Mouse (Mus musculus): ENCODE results near the gene Gm10065. TPM values are rescaled to one million over a fixed set of nuclear protein-coding genes. Genes with fewer than 3 reads are reported as not detected.

Gene Gm10065
- total RNA-seq, 4 experiments from 2014 or later = not detected

Small RNAs within 50 kb of the gene (microRNA-seq; reads per million reads assigned to microRNA genes)
- gene Mir1896 = 0 reads per million in 2 experiments

Other genes with a start within 250 kb of the Gm10065 start
- not detected for gene Gpx5, start 186.7 kb downstream of the Gm10065 start, total RNA-seq (2022)
- gene Gpx6, start 167.3 kb downstream of the Gm10065 start, total RNA-seq (2022) = not detected
- gene Olfr1367, start 132.5 kb downstream of the Gm10065 start, total RNA-seq (2022) = not detected
- 10 to 100 TPM in 3 of 4 experiments, 1 to 10 TPM in 1; 9.6 to 12.8 (median 11.1) TPM for gene Zscan12, start 116.6 kb downstream of the Gm10065 start, total RNA-seq (2022)
- gene Zkscan3, start 76.7 kb downstream of the Gm10065 start, total RNA-seq (2022) = 10 to 100 TPM; 55.7 to 74.1 (median 68.0) TPM
- 1 to 10 TPM in 2 of 4 experiments, under 1 TPM in 2; 0.75 to 1.9 (median 1.1) TPM for gene Pgbd1, start 38.4 kb downstream of the Gm10065 start, total RNA-seq (2022)
- gene Zscan26, start 25.7 kb downstream of the Gm10065 start, total RNA-seq (2022) = 10 to 100 TPM; 41.9 to 57.9 (median 51.1) TPM
- gene Nkapl, start 10.9 kb downstream of the Gm10065 start, total RNA-seq (2022) = 1 to 10 TPM; 1.2 to 2.1 (median 1.8) TPM
- gene Zkscan4, start 534 bp downstream of the Gm10065 start, total RNA-seq (2022) = 1 to 10 TPM; 2.5 to 4.9 (median 3.8) TPM
- 10 to 100 TPM in 2 of 4 experiments, 1 to 10 TPM in 2; 7.8 to 11.5 (median 10.3) TPM for gene AK157302, start 15.8 kb upstream of the Gm10065 start, total RNA-seq (2022)
- 10 to 100 TPM; 48.5 to 62.2 (median 55.3) TPM for gene Gm11273, start 22.0 kb upstream of the Gm10065 start, total RNA-seq (2022)
- gene Zkscan8, start 51.7 kb upstream of the Gm10065 start, total RNA-seq (2022) = 10 to 100 TPM; 20.4 to 30.2 (median 26.0) TPM
- not detected for gene Olfr1366, start 63.4 kb upstream of the Gm10065 start, total RNA-seq (2022)
- gene Olfr1535, start 80.5 kb upstream of the Gm10065 start, total RNA-seq (2022) = not detected
- not detected for gene Olfr1364, start 102.3 kb upstream of the Gm10065 start, total RNA-seq (2022)
- not detected for gene Olfr1362, start 134.6 kb upstream of the Gm10065 start, total RNA-seq (2022)
- gene Olfr11, start 163.1 kb upstream of the Gm10065 start, total RNA-seq (2022) = not detected
- not detected for gene Olfr1361, start 183.9 kb upstream of the Gm10065 start, total RNA-seq (2022)
- not detected for gene Olfr1360, start 198.0 kb upstream of the Gm10065 start, total RNA-seq (2022)
- not detected for gene Olfr1359, start 218.7 kb upstream of the Gm10065 start, total RNA-seq (2022)
- gene Hist1h2bl, start 236.7 kb upstream of the Gm10065 start, total RNA-seq (2022) = 10 to 100 TPM; 19.0 to 38.1 (median 29.8) TPM
- gene Hist1h2ai, start 237.0 kb upstream of the Gm10065 start, total RNA-seq (2022) = 1 to 10 TPM; 2.1 to 9.9 (median 7.2) TPM
- gene Hist1h3h, start 238.2 kb upstream of the Gm10065 start, total RNA-seq (2022) = 10 to 100 TPM; 23.6 to 39.6 (median 35.8) TPM
- 1 to 10 TPM; 3.7 to 7.9 (median 5.3) TPM for gene Hist1h2bm, start 242.6 kb upstream of the Gm10065 start, total RNA-seq (2022)

Measured in adrenal gland, adult 8-10 months (tissue).